In the genomic region with DNA sequence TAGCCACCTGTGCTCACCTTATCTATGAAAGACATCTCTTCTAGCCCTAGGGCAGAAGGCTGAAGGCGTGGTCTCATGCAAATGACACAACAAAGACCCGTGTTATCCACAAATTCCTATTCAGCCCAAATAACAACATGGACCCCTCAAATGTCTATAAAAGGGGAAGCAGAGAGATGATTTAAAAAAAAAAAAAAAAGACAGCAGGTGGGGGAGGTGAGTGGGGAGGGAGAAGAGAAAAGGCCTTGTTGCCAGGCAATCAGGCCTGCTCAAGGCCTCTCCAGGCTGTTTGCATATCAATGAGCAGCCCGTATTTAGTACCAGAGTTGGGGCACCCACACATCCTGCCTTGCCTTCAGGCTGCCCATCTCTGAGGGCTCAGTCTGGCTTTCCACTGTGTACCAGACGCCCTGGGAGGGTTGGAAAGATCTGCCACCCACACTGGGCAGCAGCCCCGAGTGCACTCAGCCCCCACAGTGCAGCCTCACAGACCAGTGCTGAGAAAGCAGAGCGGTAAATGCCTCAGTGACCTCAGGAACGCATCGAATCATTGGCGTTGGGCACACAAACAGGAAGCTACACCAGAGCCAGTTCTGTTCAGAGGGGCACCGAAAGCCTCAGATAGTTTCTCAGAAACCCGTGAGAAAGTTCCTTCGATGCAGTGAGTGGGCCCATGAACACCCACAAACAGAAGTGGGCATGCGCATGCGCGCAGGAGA, we compare ENCODE assay signal across 10 mouse cellular contexts.
DNase-seq lines count a peak whose midpoint lies in the region; ATAC-seq lines count a peak whose summit lies in the region.
"Had no signal": no experiment of that assay in that cellular context is flagged by ENCODE, and none has a peak within 500 bp of the region (broad histone marks: within the 10 kb centered on the region; RNA-seq: fewer than 3 reads in every experiment).

No protein-coding gene starts in this region.

- no peak overlapping the region for H3K4me3 ChIP-seq in limb, embryonic 10.5 days
- H3K4me3 ChIP-seq: heart, embryonic 15.5 days; lung, embryonic 15.5 days had no signal

- H3K27me3 ChIP-seq in limb, embryonic 10.5 days (ENCODE audit: low read depth, poor library complexity, severe bottlenecking): peaks cover 4% of the 10 kb centered on the region; the same call in 1 of the 2 replicates
- no peaks in the 10 kb centered on the region for H3K27me3 ChIP-seq in splenic B cell, adult 2 months (ENCODE audit: control insufficient read depth, insufficient read depth, low read length, poor library complexity, severe bottlenecking)
- H3K27me3 ChIP-seq: heart, embryonic 15.5 days; lung, embryonic 15.5 days had no signal

- peak; percentile 23 to 25; a peak in 3 of 4 replicates for ATAC-seq in hematopoietic stem cell, adult 5-6 weeks (replicated peaks in 1 of 2; ENCODE audit: insufficient read depth in 1 of 2, low FRiP score in 2 of 2, low TSS enrichment in 1 of 2, low read depth in 1 of 2, poor library complexity in 2 of 2, severe bottlenecking in 2 of 2)
- ATAC-seq in erythroblast, adult 5-6 weeks (replicated peaks; ENCODE audit: low FRiP score, poor library complexity, severe bottlenecking): no peak

- H3K27ac ChIP-seq in limb, embryonic 10.5 days: peak overlapping the region; percentile 19; the same call in 1 of the 2 replicates
- H3K27ac ChIP-seq: lung, embryonic 15.5 days had no signal

- 61% methylated on average over 15 of the region's 15 CpGs for WGBS in limb, embryonic 10.5 days

- H3K36me3 ChIP-seq in limb, embryonic 10.5 days: no peaks in the 10 kb centered on the region
- H3K36me3 ChIP-seq in splenic B cell, adult 2 months (ENCODE audit: control insufficient read depth, insufficient read depth, low read length, poor library complexity, severe bottlenecking): no peaks in the 10 kb centered on the region
- H3K36me3 ChIP-seq: heart, embryonic 15.5 days; lung, embryonic 15.5 days had no signal

- H3K9me3 ChIP-seq in limb, embryonic 10.5 days (replicated peaks): no peaks in the 10 kb centered on the region
- H3K9me3 ChIP-seq: heart, embryonic 15.5 days; lung, embryonic 15.5 days had no signal

- peaks cover 18% of the 10 kb centered on the region for H3K4me1 ChIP-seq in limb, embryonic 10.5 days

- DNase-seq in testis, postnatal 14 days (ENCODE audit: low spot score): peak; percentile 30
- DNase-seq in testis, postnatal 10 days (ENCODE audit: low spot score): no peak
- no peak for DNase-seq in limb, embryonic 10.5 days (ENCODE audit: low spot score)
- DNase-seq in splenic B cell, adult 2 months (ENCODE audit: low read depth, low spot score): peak; percentile 40
- no peak for DNase-seq in embryo, embryonic 9.5 days (ENCODE audit: extremely low spot score)
- no peak for DNase-seq in urinary bladder, postnatal 4 days (ENCODE audit: low spot score in 2 of 2)

Comparison
In these comparisons a context has a peak if more than half of its experiments do, and no peak if none do; other contexts are left out.
1. DNase-seq: peak in testis, postnatal 14 days (single experiment) and splenic B cell, adult 2 months (single experiment); none in testis, postnatal 10 days (single experiment), limb, embryonic 10.5 days (single experiment), embryo, embryonic 9.5 days (single experiment) and urinary bladder, postnatal 4 days (0 of 2).